Mouse (Mus musculus) adrenal gland, adult 2 months (tissue): ENCODE data around the gene Rhcg. TPM values are rescaled to one million over a fixed set of nuclear protein-coding genes. Genes with fewer than 3 reads are reported as not detected.

Experiments used
- DNase-seq: peaks from one replicate; pipeline ENCODE4 v3.0.0; 2021
- polyA plus RNA-seq: library from polyadenylated mRNA; depleted of rRNA; stranded (reverse); fragments of >200 nt; gene quantifications from 2 replicates; pipeline ENCODE4 v1.2.3, GENCODE M21; 2012; rRNA removed
- total RNA-seq, 2 experiments: library from RNA; stranded (reverse); gene quantifications; 2 replicates each; pipeline ENCODE4 v1.2.3; 2021

The Rhcg gene
- total and polyA plus RNA-seq, 3 experiments, result 0.67 to 44.4 (median 25.7) TPM

DNA sequence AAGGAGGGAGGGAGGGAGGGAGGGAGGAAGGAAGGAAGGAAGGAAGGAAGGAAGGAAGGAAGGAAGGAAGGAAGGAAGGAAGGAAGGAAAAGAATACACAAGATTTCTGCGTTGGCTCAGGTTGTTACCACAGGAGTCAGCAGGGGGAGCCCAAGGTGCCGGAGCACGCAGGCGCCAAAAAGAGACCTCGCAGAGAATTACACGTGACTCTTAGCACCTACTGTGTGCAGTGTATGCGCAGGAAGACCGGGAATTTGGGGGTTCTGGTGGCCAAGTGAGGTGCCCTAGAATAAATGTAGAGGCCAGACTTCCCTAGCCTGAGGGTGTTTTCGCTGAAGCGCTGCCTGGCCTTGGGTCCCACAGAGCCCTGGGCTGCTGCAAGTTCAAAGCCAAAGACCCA, 64.8 kb downstream of the Rhcg start:
- no peak for DNase-seq

- DNase-seq, result no peak
Observed at GRCm38 (mm10) chr7:79548893-79549555, 68.4 kb downstream of the Rhcg start.

- DNase-seq, result peak; percentile 83
Observed at GRCm38 (mm10) chr7:79547092-79547491, 70.4 kb downstream of the Rhcg start.

DNA sequence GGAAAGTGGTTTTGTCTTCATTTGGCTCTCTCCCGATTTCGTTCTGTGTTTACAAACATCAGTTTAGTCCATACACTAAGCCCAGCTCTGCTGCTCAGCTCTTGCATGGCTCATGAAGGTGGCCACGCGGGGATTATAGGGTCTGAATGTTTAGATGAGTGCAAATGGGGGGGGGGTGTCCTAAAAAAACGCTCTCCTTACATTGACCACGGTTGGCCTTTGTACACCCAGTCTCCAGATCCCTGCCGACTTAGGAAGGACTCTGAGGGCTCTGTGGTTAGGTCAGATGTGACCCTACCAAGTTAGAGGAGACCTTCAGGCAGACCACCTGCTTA, 72.4 kb downstream of the Rhcg start:
- no peak for DNase-seq

GRCm38 (mm10) chr7:79544281-79545065, 73.0 kb downstream of the Rhcg start:
- DNase-seq, result no peak

Other genes starting within 250 kb of the Rhcg start
- not detected for gene Rlbp1, start 230.6 kb downstream of the Rhcg start, total RNA-seq
- 0.38 and 0.56 TPM in 2 replicates for gene Rlbp1, start 230.6 kb downstream of the Rhcg start, polyA plus RNA-seq
- gene Fanci, start 225.7 kb downstream of the Rhcg start, total RNA-seq, result under 1 TPM; 0.35 to 0.49 TPM
- 0.37 and 0.44 TPM in 2 replicates for gene Fanci, start 225.7 kb downstream of the Rhcg start, polyA plus RNA-seq
- 10 to 100 TPM; 65.7 to 69.3 TPM for gene Polg, start 151.3 kb downstream of the Rhcg start, total RNA-seq
- gene Polg, start 151.3 kb downstream of the Rhcg start, polyA plus RNA-seq, result 49.3 and 50.1 TPM in 2 replicates
- gene Ticrr, start 42.5 kb upstream of the Rhcg start, total RNA-seq, result under 1 TPM; 0.10 to 0.17 TPM
- 0.18 and 0.25 TPM in 2 replicates for gene Ticrr, start 42.5 kb upstream of the Rhcg start, polyA plus RNA-seq
- 1 to 10 TPM; 1.8 to 4.2 TPM for gene Kif7, start 98.1 kb upstream of the Rhcg start, total RNA-seq
- 2.9 and 4.7 TPM in 2 replicates for gene Kif7, start 98.1 kb upstream of the Rhcg start, polyA plus RNA-seq
- gene Plin1, start 115.2 kb upstream of the Rhcg start, total RNA-seq, result 100 to 1,000 TPM; 564 to 869 TPM
- 554 and 930 TPM in 2 replicates for gene Plin1, start 115.2 kb upstream of the Rhcg start, polyA plus RNA-seq
- gene Pex11a, start 125.5 kb upstream of the Rhcg start, total RNA-seq, result 10 to 100 TPM; 53.4 to 53.7 TPM
- 34.9 and 39.7 TPM in 2 replicates for gene Pex11a, start 125.5 kb upstream of the Rhcg start, polyA plus RNA-seq
- 1 to 10 TPM; 1.5 to 1.6 TPM for gene Wdr93, start 125.5 kb upstream of the Rhcg start, total RNA-seq
- 1.5 and 1.8 TPM in 2 replicates for gene Wdr93, start 125.5 kb upstream of the Rhcg start, polyA plus RNA-seq
- gene Mesp1, start 176.1 kb upstream of the Rhcg start, total RNA-seq, result not detected
- 0.48 TPM in 1 of 2 replicates, not detected in the other for gene Mesp1, start 176.1 kb upstream of the Rhcg start, polyA plus RNA-seq
- under 1 TPM; 0.43 to 0.93 TPM for gene Mesp2, start 193.1 kb upstream of the Rhcg start, total RNA-seq
- gene Mesp2, start 193.1 kb upstream of the Rhcg start, polyA plus RNA-seq, result 0.88 and 0.95 TPM in 2 replicates
- 10 to 100 TPM in 1 of 2 experiments, 1 to 10 TPM in 1; 8.9 to 12.0 TPM for gene Anpep, start 243.4 kb upstream of the Rhcg start, total RNA-seq
- gene Anpep, start 243.4 kb upstream of the Rhcg start, polyA plus RNA-seq, result 9.7 and 9.8 TPM in 2 replicates